Mouse (Mus musculus): Measurements from ENCODE around the gene Zc3h12c.

Gene Zc3h12c

DNA sequence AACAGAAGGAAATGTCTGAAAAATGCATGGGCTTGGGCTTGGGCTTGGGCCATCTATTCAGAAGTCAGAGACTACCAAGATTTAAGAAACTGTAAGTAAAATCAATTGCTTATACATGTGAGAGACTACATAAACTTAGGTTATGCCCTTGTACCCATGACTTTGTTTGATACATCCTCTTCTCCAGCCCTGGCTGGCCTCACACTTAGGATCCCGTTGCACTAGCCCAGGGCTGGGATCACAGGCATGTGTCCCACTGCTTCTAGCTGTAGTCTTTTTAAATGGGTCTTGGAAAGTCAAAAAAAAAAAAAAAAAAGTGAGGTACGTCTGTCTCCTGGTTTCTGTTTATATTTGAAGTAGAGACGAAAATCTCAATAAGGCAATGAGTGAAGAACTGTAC lies 1.3 kb downstream of the Zc3h12c start:
- no peak for DNase-seq (ENCODE audit: low spot score in 2 of 2)

DNA sequence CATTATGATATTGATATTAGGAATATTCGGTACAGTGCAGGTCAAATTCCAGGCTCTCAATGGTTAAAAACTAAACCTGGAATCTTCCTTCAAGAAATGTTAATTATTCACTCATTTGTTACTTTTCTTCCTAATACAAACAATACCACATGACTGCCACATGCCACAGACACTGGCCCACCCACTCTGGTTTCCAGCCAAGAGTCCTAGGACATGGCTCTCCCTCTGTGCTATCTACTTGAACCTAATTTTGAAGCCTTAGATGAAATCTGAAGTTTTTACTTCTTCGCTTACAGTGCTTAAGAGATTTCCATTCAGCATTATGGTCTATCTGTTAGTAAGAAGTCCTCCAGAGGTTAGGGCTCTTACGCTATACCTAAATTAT lies 2.7 kb downstream of the Zc3h12c start:
- DNase-seq (ENCODE audit: low spot score in 2 of 2), result no peak

DNA sequence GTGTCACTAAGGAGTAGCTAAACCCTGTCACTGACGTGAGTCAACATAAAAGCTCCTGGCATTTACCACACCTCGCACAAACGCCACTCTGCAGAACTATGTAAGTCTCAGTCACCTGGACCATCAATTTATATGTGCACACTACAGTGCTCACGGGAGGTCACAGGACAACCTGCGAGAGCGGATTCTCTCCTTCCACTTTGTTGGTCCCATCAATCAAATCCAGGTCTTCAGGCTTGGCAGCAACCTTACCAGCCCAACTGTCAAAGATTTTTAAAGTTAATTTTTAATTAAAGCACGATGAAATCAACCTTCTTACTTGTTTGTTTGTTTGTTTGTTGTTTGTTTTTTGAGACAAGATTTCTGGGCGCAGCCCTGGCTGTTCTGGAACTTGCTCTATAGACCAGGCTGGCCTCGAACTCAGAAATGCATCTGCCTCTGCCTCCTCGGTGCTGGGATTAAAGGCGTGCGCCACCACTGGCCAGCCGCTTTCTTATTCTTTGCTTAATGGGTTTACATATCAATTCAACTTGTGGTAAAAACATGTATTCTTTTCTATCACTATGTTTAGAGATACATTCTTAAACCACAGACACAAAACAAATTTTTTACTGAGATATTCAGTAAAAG lies 3.2 kb downstream of the Zc3h12c start:
- no peak for DNase-seq (ENCODE audit: low spot score in 2 of 2)

DNA sequence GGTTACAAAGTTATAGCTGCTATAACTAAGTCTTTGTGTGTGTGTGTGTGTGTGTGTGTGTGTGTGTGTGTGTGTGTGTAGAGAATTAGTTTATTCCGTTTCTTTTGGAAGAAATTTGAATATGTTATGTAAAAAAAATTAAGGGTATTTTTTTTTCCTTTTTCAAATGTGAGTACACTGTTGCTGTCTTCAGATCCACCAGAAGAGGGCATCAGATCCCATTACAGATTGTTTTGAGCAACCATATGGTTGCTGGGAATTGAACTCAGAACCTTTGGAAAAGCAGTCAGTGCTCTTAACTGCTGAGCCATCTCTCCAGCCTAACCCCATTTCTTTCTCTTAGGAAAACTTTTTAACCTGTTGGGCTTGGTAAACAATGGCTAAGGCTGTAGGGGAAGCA lies 7.9 kb downstream of the Zc3h12c start:
- DNase-seq (ENCODE audit: low spot score in 2 of 2), result no peak

DNA sequence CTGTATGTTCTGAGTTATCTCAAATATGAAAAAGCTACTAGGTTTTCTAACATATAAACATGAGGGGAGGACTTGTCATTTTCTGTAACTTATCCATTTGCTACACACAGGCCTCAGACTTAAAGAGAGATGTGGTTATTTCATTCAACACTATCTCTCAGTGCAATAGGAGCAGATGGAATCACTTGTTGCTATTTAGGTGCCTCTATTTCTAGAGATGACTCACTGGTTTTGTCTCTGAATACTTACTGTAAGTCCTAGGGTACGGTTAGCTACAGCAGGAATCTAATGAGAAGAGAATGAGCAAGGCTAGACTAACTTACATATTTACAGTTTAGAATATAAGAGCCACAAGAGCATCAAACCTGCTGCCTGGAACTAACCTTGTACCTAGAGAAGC lies 9.8 kb downstream of the Zc3h12c start:
- DNase-seq (ENCODE audit: low spot score in 2 of 2), result no peak

DNA sequence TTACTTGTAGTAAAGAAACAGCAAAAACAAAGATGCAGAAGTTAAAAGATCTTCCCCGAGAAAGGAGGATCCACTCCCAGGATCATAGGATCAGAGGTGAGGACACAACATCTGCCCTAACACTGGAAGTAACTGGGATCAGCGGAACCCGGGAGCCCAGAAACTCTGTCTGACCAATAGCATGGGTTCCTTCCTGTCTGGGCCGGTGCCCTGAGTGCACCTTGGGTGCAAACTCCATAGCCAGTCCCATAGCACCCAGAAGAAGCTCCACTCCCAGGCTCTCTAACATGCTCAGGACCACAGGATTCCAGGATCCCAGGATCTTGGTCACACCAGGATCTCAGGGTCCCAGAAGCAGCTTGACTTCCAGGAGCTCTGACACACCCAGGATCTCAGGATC lies 13.0 kb downstream of the Zc3h12c start:
- DNase-seq (ENCODE audit: low spot score in 2 of 2), result no peak

DNA sequence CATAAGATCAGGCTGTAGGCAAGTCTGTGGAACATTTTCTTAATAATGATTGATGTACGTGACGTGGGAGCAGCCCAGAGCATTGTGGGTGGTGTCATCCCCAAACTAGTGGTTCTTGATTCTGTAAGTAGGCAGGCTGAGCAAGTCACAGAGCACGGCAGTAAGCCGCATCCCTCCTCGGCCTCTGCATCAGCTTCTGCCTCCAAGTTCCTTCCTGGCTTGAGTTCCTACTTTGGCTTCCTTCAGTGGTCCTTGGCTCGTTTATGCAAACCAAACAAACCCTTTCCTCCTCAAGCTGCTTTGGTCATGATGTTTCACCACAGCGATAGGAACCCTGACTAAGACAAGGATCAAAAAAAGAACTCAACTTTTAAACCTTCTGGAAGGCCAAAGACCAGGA lies 14.1 kb downstream of the Zc3h12c start:
- no peak for DNase-seq (ENCODE audit: low spot score in 2 of 2)

DNA sequence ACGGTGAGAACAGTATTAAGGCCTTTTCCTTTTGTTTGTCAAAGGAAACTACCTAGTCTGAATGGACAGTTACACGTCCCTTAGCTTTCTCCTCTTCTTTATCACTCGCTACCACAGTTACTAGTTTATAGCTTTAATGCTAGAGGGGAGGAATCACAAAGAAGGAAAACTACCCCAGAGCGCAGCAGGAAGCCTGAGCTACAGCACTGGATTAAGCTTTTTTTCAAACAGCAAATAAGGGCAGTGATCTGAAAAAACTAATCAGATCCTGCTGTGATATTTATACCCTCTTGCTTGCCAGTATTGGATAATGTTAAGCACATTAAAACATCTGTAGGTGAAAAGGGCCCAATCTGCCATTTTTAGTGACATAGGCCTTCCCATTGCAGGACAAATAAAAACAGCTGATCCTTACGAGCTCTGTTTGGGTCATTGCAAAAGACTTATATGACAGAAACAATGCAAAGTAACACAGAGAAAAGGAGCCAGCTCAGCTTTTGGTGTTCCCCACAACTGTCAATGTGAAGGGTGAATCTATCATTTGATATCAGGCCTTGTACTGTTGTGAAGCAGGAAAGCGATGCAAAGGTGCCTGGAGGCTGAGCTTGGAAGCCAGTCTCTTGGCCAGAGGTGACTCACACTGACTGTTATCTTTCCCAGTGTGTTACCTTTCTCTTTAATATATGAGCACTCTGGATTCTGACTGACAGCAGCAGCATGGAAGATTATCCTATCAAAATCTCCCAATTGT lies 16.1 kb downstream of the Zc3h12c start:
- DNase-seq (ENCODE audit: low spot score in 2 of 2), result no peak

DNA sequence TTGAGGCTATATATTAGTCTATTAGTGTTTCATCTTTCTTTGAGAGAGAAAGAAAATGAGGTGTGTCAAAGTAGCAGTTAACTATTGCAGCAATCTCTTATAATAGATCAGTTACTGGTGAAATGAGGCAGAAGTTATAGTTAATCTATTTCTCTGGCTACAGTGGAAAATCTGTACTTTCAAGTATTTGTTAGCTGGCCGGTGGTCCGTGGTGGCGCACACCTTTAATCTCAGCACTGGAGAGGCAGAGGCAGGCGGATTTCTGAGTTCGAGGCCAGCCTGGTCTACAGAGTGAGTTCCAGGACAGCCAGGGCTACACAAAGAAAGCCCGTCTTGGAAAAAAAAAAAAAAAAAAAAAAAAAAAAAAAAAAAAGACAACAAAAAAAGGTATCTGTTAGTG lies 18.6 kb downstream of the Zc3h12c start:
- DNase-seq (ENCODE audit: low spot score in 2 of 2), result no peak

DNA sequence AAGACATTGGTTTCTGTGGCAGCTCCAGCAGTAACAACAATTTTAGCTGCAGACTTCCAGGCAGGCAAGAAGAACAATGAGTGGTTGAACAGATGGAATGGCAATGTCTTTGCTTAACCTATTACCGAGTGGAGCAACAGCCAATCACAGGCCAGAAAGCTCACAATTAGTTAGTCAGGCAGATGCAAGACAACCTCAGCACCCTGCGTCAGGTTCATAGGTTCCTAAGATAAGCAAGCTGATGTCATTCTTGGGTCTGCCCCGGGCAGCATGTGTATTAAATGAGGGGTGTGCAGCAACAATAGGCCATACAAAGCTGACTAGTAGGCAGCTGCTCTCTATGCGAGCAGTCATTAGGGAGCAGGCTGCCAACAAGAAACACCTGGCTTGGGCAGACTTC lies 19.1 kb downstream of the Zc3h12c start:
- DNase-seq (ENCODE audit: low spot score in 2 of 2), result no peak

DNA sequence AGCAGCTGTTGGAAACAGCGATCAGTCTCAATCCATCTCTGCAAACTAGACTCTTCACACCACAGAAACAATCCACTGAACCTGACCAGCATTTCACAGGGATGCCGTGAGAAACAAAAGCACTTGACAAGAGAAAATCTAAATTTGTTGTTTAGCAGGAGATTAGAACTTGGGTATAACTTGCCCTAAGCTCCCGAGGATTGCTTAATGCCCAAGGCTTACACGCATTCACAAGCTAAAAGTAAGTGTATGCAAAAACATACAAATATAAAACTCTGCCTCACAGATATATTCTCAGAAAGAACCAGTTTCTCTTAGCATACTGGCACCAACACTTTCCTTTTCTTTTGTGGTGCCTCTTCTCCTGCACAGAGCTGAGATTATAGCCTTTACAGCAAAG lies 19.5 kb downstream of the Zc3h12c start:
- no peak for DNase-seq (ENCODE audit: low spot score in 2 of 2)

DNA sequence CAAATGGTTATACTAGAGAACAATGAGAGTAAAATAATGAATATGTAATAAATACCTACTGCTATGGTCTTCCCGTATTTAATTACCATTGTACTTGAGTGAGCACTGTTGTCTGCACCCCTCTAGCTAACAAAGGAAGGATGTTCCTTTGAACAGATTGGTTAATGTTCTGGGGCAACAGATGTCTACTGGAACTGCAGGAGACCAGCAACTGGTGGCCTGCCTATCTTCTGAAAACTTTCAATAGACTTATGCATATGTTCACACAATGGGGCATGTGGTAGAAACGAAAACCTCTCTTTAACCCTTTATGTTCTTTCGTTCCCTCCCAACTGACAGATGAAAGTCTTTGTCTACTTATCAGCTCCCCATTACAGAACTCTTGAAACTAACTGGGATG lies 20.1 kb downstream of the Zc3h12c start:
- no peak for DNase-seq (ENCODE audit: low spot score in 2 of 2)

DNA sequence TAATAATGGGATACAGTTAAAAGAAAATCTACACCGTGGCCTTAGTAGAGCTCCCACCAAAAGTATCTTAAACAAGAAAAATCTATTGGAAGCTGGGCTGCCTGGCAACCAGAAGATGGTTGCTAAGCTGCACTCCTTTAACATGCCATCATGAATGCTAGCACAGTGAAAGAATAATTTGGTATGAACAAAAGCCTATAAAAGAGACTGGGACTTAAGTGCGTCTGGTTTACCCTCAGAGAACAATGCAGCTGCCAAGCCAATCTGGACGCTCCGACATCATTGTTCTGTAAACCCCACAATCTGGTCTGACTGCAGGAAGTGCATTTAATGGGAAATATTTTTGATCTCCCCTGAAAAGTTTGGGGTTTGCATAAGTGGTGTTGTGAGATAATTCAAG lies 22.1 kb downstream of the Zc3h12c start:
- DNase-seq (ENCODE audit: low spot score in 2 of 2), result no peak

DNA sequence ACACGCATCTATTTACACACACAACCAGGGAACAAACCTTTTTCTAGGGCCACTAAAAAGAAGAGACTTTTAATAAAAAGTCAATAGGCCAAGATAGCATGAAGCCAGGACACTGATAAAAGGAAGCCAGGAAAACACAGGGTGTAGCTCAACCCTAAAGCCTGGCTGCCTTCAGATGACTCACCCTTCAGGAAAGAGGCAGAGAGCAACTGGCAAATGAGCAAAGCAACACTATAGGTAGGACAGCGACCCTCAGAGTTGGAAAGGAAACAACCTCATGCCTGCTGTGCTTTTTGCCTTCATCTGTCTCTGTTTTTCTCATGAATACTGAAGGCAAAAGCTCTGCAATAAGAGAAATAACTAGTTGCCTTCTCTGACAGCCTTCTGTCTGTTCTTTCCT lies 35.6 kb downstream of the Zc3h12c start:
- no peak for DNase-seq (ENCODE audit: low spot score in 2 of 2)

DNA sequence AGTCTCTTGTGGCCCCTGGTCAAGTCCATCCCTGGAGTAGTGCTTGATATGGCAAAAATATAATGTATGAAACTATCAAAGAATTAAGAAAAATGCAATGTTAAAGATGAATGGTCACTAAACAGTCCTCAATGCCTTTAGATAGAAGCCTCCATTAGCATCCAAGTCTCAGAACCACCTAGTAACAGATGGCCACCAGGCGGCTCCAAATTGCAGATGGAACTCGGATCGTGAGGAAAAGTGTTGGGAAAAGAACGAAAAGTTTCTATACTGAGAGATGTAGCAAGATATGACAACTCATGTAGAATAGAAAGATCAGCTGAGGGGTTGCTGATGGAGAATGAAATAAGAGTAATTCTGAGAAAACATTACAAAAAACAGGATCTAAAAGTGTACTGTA lies 38.0 kb downstream of the Zc3h12c start:
- no peak for DNase-seq (ENCODE audit: low spot score in 2 of 2)

DNA sequence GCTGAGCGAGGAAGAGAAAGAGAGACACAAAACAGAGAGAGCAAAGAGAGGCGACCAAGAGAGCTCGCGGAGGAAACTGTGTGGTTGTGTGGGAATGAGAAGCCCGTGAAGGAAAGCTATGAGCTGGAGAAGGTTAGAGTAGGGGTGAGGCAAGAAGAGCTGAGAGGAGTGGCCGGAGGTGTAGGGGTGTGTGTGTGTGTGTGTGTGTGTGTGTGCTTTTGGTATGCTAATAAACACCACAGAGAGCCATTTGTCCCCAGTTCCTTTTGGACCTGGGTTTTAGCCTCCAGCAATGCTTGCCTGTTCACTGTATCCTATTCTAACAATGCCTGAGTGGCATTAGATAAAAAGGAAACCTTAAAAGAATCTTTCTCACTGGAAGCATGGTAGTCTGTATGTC lies 43.1 kb downstream of the Zc3h12c start:
- DNase-seq (ENCODE audit: low spot score in 2 of 2), result no peak

DNA sequence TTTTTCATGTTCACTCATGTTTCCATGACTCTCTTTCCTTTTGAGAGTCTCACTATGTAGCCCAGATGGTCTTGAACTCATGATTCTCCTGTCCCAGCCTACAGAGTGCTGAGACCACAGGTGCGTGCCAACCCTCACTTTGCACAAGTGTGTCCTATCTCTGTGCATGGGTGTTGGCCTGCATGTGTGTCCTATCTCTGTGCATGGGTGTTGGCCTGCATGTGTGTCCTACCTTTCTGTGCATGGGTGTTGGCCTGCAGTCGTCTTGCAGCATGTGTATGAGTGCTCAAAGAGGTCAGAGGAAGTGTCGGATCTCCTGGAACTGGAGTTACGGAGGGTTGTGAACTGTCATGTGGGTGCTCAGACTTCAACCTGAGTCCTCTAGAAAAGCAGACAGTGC lies 49.2 kb downstream of the Zc3h12c start:
- DNase-seq (ENCODE audit: low spot score in 2 of 2), result no peak

DNA sequence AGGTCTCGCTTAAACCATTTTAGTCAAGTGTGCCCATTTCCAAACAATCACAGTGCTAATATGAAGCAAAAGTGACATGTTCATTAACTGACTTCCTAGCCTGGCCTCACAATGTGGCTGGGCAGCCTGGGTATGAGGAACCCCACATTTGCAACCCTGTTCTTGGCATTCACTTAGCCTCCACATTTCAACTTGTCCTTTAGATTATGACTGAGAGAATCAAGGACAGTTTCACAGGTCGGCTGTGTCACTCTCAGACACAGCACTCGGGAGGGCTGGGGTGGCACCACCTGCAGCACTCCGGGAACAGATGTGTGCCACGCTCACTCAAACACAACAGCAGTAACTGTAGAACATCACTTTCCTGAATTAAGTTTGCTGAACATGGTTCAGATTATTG lies 55.3 kb downstream of the Zc3h12c start:
- no peak for DNase-seq (ENCODE audit: low spot score in 2 of 2)

DNA sequence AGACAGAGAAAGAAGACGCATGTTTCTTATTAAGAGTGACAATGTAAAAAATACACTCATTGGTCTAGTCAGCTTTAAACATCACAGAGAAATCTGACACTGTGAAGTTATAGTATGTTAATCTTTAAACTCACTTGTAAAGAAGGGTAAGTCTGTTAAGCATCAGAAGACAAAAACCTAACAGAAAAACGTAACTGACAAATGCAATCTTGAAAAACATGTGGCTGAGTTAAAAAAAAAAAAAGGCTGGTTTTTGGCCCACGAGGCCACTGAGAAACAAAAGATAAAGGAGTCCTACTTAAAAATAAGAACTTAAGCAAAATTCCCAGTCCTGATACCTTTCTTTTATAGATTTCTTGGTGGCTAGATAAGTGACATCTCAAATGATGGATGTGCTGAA lies 57.6 kb downstream of the Zc3h12c start:
- DNase-seq (ENCODE audit: low spot score in 2 of 2), result no peak

DNA sequence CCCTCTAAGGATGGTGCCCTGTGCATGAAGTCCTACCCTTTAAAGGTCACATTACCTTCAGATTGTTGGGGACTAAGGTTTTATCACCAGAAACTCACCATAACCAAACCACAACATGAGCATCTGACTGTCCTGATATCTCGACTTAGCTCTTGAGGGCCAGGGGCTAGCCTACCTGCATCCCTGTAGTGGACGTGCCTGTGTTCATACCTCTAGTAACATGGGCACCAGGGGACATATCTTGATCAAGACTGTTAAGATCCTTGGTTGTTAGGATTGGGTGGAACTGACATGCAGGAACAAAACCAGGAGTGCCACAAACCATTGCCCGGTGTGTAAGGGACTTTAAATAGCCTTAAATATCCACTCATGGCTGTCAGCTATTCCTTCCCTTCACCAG lies 61.2 kb downstream of the Zc3h12c start:
- no peak for DNase-seq (ENCODE audit: low spot score in 2 of 2)

DNA sequence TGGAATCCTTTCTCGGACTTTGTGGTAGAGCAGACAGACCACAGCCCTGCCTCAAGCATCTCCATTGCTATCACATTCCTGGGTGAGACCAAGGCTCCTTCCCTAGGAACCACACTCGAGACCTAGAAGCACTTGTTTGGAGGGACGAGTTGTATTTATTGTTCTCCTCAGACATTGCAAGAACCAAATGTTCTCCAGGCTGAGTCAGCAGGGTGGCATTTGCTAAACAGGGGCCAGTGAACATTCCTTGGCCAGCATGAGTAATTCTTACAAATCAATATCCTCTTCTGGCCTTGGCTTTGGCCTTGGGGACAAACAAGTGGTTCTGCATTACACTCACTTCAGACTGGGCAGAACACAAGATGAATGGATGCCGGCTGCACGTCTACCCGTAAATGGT lies 62.9 kb downstream of the Zc3h12c start:
- DNase-seq (ENCODE audit: low spot score in 2 of 2), result no peak

DNA sequence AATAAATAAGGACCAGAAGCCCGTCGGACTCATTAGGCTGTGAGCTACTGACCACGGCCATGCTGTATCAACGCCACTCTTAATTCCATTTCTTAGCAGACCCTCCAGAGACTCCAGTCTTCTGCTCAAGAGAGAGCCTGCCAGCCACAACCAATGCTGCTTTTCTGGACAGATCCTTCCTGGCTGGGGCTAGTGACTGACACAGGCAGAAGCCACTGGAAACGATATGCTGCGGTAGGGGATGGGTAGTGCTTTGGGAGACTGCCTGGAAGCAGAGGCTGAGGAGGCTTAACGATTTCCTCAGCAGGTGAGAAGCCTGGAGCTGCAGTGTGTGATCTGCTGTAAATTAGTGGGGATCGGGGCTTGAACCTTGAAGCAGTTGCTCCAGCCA lies 64.2 kb downstream of the Zc3h12c start:
- DNase-seq (ENCODE audit: low spot score in 2 of 2), result no peak

DNA sequence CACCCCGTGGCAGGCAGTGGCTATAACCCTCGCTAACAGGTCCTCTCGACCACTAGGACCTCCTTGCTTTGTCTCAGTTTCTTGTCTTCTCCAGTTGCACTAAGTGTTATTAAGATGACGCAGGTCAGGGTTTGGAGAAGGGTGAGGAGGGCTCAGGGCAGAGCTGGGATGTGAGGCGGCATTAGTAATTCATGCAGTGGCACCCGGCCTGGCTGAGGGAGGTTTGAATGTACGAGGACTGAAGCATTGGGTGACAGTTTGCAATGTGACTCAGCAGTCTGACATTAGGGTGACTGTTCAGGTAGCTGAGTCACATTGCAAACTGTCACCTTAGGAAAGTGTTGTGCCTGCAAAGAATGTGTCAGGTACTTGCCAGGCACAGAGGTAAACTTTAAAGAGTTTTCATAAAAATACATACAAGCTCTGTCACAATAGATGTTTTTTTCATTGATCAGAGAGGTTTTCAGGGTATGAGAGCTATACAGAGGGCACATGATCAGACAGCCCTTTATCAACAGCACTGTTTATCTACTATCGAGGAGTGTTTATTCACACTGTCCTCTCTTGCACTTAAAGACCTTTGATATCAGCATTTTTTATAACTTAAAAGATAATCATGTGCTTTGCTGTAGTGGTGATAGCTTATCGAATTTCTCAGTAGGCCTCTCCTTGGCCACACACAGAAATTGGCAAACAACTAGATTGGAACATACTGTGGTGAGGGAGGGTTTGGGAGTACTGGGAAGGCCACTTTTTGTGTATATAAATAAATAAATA lies 64.7 kb downstream of the Zc3h12c start:
- DNase-seq (ENCODE audit: low spot score in 2 of 2), result no peak
